Mouse (Mus musculus) cerebellum, postnatal 10 days (tissue): ENCODE data around the gene Nadk.
A peak's percentile ranks its signal among the peaks of the same experiment; 100 is the strongest.

Experiments used
- DNase-seq, 2 experiments: peaks; one replicate each; pipeline ENCODE4 v3.0.0; 2021; ENCODE audit warnings: mixed read lengths in 2 of 2

Gene Nadk

GRCm38 (mm10) chr4:155603801-155604200, 41.6 kb downstream of the Nadk start:
- no peak for DNase-seq

GRCm38 (mm10) chr4:155605132-155605531, 43.0 kb downstream of the Nadk start:
- DNase-seq: no peak

- DNase-seq: no peak
Measured at GRCm38 (mm10) chr4:155606825-155607224, 44.6 kb downstream of the Nadk start.

- DNase-seq: no peak
Measured at GRCm38 (mm10) chr4:155611860-155612259, 49.7 kb downstream of the Nadk start.

- DNase-seq: no peak
Measured at GRCm38 (mm10) chr4:155613264-155613663, 51.1 kb downstream of the Nadk start.

DNA sequence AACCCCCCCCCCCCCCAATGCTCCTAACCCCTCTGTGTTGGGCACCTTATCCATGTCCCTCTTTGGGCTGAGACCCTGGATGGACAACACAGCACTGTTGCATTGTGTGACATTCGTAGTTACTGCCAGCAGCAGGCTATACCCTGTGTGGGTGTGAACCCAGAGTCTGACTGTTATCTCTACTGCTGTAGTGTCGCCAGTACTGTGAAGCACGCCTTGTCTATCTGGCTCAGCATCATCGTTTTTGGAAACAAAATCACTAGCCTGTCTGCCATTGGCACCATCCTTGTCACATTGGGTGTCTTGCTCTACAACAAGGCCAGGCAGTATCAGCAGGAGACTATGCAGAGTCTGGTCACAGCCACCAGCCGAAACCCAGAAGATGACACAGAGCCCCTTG, 56.1 kb downstream of the Nadk start:
- DNase-seq: no peak

DNA sequence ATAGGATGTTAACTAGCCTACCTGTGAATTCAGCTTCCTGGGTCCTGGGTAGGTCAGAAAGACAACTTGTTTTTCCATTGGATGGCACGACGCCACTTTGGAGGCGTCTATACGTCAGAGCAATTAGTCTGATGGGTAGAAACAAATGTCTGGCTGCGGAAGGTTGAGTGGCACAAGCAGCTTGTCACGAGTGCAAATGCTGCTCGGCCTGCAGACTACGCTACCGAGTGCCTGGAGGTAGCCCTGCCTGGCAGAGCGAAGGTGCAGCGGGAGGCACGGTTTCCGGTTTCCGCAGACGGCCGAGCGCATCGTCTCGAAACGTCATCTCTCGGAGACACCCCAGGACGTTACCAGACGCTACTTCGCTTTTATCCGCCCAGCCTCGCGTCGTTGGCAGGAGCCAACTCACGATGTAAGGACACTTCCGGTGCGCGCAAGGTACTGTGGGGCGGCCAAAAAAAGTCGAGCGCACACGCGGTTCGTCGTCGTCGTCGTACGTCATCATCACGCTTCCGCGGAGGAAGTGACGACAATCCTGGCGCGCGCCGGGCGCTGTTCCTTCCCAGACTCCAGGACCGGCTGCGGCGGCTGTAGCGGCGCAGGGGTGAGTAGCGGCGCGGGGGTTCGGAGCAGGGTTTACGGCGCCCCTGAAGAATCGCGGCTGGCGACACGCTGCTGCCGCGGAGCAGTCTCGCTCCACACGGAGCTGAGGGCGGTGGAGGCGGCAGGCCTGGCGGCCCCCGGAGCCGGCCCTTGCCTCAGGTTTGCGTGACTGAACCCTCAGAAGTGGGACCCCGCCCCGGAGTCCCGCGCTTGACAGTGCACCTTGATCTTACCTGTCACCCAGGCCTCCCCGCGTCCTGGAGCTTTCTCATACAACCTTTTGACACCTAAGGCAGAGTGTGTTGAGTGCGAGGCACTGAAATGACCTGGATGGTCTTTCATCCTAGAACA, 62.4 kb downstream of the Nadk start, which contains the start of gene Cdk11b:
TSS of gene Cdk11b (plus strand) at position 517 of the 954 bp plus-strand sequence.
- DNase-seq: peak; percentile 98

GRCm38 (mm10) chr4:155630267-155630666, 68.1 kb downstream of the Nadk start:
- no peak for DNase-seq

DNA sequence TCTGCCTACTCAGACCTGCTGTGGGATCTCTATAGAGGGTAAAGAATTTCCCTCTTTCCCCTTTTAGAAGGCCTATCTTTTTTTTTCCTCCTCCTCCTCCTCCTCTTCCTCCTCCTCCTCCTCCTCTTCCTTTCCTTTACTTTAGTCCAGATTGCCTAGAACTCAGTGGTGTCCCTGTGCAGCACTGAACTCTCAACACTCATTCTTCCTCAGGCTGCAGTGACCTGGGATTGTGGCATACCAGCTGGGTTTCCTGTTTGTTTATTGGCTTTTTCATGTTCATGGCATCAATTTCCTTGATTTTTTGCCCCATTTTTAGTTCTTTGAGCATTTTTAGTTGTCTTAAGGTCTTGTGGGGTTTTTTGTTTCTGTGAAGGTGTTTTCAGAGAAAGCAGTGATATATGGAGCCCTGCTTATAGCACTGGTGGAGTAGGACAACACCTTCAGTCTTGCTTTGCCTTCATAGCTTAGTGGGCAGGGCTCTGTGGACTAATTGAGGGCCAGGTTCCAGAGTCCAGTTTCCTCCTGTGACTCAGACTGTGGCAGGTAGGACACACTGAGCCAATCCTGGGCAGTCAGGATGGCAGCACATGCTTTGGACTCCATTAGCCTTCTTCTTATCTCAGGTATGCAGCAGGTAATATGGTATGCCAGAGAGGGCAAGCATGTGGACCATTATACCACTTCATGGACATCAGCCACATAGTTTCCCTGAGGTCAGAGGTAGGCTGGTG, 73.8 kb downstream of the Nadk start:
- DNase-seq: no peak
